Mouse (Mus musculus) heart, postnatal 10 days (tissue): ENCODE results near the gene Asb16. TPM values are rescaled to one million over a fixed set of nuclear protein-coding genes. Genes with fewer than 3 reads are reported as not detected.
A peak's percentile ranks its signal among the peaks of the same experiment; 100 is the strongest.

Source experiments
- DNase-seq, 2 experiments: peaks; one replicate each; pipeline ENCODE4 v3.0.0; 2021
- intact Hi-C: fragments of 180-260 bp; cut with DNase I; formaldehyde crosslinking; loops from one replicate; pipeline ENCODE4 v1.15.1; 2025
- total RNA-seq, 2 experiments: library from RNA; stranded (reverse); gene quantifications; 2 replicates each; pipeline ENCODE4 v1.2.3; 2021

The Asb16 gene
- total RNA-seq, result under 1 TPM; 0.52 to 0.69 TPM

- intact Hi-C loops, result loop anchor here (5.0 kb wide), 1 partner anchor 111 kb away; the partner anchor contains the start of gene Tmem101
- DNase-seq, result peak in 1 of 2 experiments; percentile 25
These were observed at the start of gene Asb16 for GRCm38 (mm10) chr11:102268520-102269244. Gene Asb16 (plus strand): TSS chr11:102268743.

GRCm38 (mm10) chr11:102218783-102219182 lies 49.8 kb upstream of the Asb16 start:
- intact Hi-C loops, result no loop called here
- peak; percentile 98 to 99 for DNase-seq

GRCm38 (mm10) chr11:102219247-102219993 lies 49.1 kb upstream of the Asb16 start:
- peak in 1 of 2 experiments; percentile 60 for DNase-seq
- intact Hi-C loops, result no loop called here

- DNase-seq, result peak; percentile 94 to 95
- intact Hi-C loops, result no loop called here
These were observed 48.6 kb upstream of the Asb16 start for GRCm38 (mm10) chr11:102219994-102220346.

GRCm38 (mm10) chr11:102220451-102220850 lies 48.1 kb upstream of the Asb16 start:
- DNase-seq, result no peak
- intact Hi-C loops, result no loop called here

- no peak for DNase-seq
- intact Hi-C loops, result no loop called here
These were observed 47.1 kb upstream of the Asb16 start for GRCm38 (mm10) chr11:102221243-102221953.

- no peak for DNase-seq
- intact Hi-C loops, result loop anchor here (2.0 kb wide), 1 partner anchor 65 kb away; the partner anchor contains the start of gene Tmem101
These were observed 46.6 kb upstream of the Asb16 start for GRCm38 (mm10) chr11:102221954-102222351.

GRCm38 (mm10) chr11:102223166-102223565 lies 45.4 kb upstream of the Asb16 start:
- intact Hi-C loops, result loop anchor here (2.0 kb wide), 1 partner anchor 66 kb away; the partner anchor contains the start of gene Tmem101
- DNase-seq, result peak; percentile 73 to 77

GRCm38 (mm10) chr11:102224686-102225085 lies 43.9 kb upstream of the Asb16 start:
- intact Hi-C loops, result loop anchor here (2.0 kb wide), 1 partner anchor 40 kb away; the partner anchor contains the start of gene Lsm12
- DNase-seq, result peak in 1 of 2 experiments; percentile 55

- no peak for DNase-seq
These were observed 43.3 kb upstream of the Asb16 start for GRCm38 (mm10) chr11:102225221-102225620.

GRCm38 (mm10) chr11:102226067-102226978 lies 42.2 kb upstream of the Asb16 start:
- DNase-seq, result no peak
- intact Hi-C loops, result no loop called here

More at GRCm38 (mm10) chr11:102225221-102225620, 43.3 kb upstream of the Asb16 start:
- intact Hi-C loops, result loop anchor here (2.0 kb wide), 1 partner anchor 40 kb away; the partner anchor contains the start of gene Lsm12

GRCm38 (mm10) chr11:102227270-102228190 lies 41.0 kb upstream of the Asb16 start:
- no peak for DNase-seq
- intact Hi-C loops, result no loop called here

- intact Hi-C loops, result no loop called here
- DNase-seq, result no peak
These were observed 40.4 kb upstream of the Asb16 start for GRCm38 (mm10) chr11:102228191-102228545.

GRCm38 (mm10) chr11:102228646-102229268 lies 39.8 kb upstream of the Asb16 start:
- no peak for DNase-seq
- intact Hi-C loops, result no loop called here

- intact Hi-C loops, result no loop called here
- DNase-seq, result peak in 1 of 2 experiments; percentile 49
These were observed 39.1 kb upstream of the Asb16 start for GRCm38 (mm10) chr11:102229331-102229953.

- DNase-seq, result peak; percentile 99
- intact Hi-C loops, result loop anchor here (1.0 kb wide), 1 partner anchor 18 kb away; the partner anchor contains the start of gene BC030867
These were observed 38.4 kb upstream of the Asb16 start, which contains the start of gene Hdac5 for GRCm38 (mm10) chr11:102230006-102230741. Gene Hdac5 (minus strand): TSS chr11:102230166.

GRCm38 (mm10) chr11:102236022-102236421 lies 32.5 kb upstream of the Asb16 start:
- no peak for DNase-seq
- intact Hi-C loops, result no loop called here
